Mouse (Mus musculus): ENCODE measurements around the gene Gm42791.

DNA sequence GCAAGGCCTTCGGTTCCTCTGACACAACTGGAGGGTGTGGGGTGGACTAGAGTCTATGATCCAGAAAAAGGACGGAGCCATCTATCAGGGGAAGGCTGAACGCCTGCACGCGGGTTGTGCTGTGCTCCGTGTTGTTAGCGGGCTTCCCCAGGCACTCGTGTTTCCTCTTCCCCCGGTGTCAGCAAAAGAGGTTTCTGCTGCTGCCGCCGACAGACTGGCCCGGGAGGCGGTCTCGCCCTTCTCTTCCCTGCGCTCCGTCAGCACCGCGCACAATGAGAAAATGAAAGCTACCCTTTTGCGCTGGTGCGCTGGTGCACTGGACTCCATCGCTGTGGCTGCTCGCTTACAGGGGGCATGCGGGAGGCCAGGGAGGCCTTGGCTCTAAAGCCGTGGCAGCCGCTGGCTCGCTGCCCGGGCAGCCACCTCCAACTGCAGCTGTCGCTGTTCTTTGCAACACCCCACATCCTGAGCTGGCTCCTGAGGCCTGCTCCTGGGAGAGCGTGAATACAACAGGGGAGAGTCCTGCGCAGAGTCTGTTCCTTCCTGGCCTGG is 36.3 kb upstream of the Gm42791 start:
- peak; percentile 14; the same call in 1 of the 2 replicates for TF ChIP-seq CTCF (IDR thresholded peaks at IDR 0.05)
- TF ChIP-seq EP300 (IDR thresholded peaks at IDR 0.05): no peak

Data from lung, postnatal 0 days (tissue).